In the genomic region with DNA sequence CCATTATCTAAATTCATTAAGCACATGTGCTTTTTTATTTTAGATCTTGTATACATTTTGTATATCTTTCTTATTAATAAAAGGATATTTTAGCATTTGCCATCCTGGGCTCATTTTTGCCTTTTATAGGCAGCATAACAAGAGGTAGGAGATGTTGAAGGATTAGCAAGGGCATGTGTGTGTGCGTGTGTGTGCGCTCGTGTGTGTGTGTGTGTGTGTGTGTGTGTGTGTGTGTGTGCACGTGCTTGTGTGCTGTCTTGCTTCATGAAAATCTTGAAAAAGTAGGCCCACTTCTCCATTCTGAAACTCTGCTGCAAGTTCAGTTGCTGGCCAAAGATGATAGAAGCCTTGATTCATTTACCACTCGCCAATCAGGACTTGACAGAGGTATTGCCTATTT, we compare ENCODE assay signal across 11 mouse cellular contexts.
A peak's percentile ranks its signal among the peaks of the same experiment; 100 is the strongest.
DNase-seq lines count a peak whose midpoint lies in the region; ATAC-seq lines count a peak whose summit lies in the region.
"Had no signal": no experiment of that assay in that cellular context is flagged by ENCODE, and none has a peak within 500 bp of the region (broad histone marks: within the 10 kb centered on the region; RNA-seq: fewer than 3 reads in every experiment).

No protein-coding gene starts in this region.

- no peak overlapping the region for H3K9ac ChIP-seq in heart, embryonic 16.5 days (ENCODE audit: low read length)
- H3K9ac ChIP-seq in forebrain, embryonic 14.5 days (ENCODE audit: low read length): no peak overlapping the region
- H3K9ac ChIP-seq in forebrain, embryonic 15.5 days (replicated peaks): no peak overlapping the region
- no peak overlapping the region for H3K9ac ChIP-seq in midbrain, embryonic 14.5 days (replicated peaks; ENCODE audit: low read length)
- H3K9ac ChIP-seq: embryonic facial prominence, embryonic 12.5 days; liver, embryonic 15.5 days had no signal

- no peak overlapping the region for H3K4me3 ChIP-seq in heart, embryonic 16.5 days (ENCODE audit: low read length)
- no peak overlapping the region for H3K4me3 ChIP-seq in forebrain, embryonic 14.5 days (ENCODE audit: low read depth, low read length)
- no peak overlapping the region for H3K4me3 ChIP-seq in forebrain, embryonic 15.5 days
- no peak overlapping the region for H3K4me3 ChIP-seq in midbrain, embryonic 14.5 days (replicated peaks; ENCODE audit: low read depth, low read length)
- H3K4me3 ChIP-seq: embryonic facial prominence, embryonic 12.5 days; liver, embryonic 15.5 days had no signal

- H3K27ac ChIP-seq in heart, embryonic 16.5 days (ENCODE audit: low read length): no peak overlapping the region
- H3K27ac ChIP-seq in forebrain, embryonic 14.5 days (ENCODE audit: low read depth, low read length): peak overlapping the region; percentile 18; the same call in 1 of the 2 replicates
- peak overlapping the region; percentile 48 for H3K27ac ChIP-seq in forebrain, embryonic 15.5 days (replicated peaks)
- H3K27ac ChIP-seq in midbrain, embryonic 14.5 days (replicated peaks; ENCODE audit: low read depth, low read length): peak overlapping the region; percentile 49; the same call in 1 of the 2 replicates
- H3K27ac ChIP-seq: embryonic facial prominence, embryonic 12.5 days; liver, embryonic 15.5 days had no signal

- ATAC-seq in heart, embryonic 16.5 days (replicated peaks; ENCODE audit: extremely low read depth, insufficient read depth, low FRiP score): no peak
- ATAC-seq in forebrain, embryonic 14.5 days: peak; percentile 1; the same call in 1 of the 2 replicates
- ATAC-seq in forebrain, embryonic 15.5 days (replicated peaks): no peak
- no peak for ATAC-seq in midbrain, embryonic 14.5 days (ENCODE audit: low FRiP score, low TSS enrichment)
- ATAC-seq: intestine, postnatal 0 days had no signal

- H3K4me2 ChIP-seq in heart, embryonic 16.5 days (ENCODE audit: low read depth, low read length): peak overlapping the region; percentile 28; the same call in 1 of the 2 replicates
- H3K4me2 ChIP-seq in forebrain, embryonic 14.5 days (ENCODE audit: low read length): peak overlapping the region; percentile 27
- H3K4me2 ChIP-seq in forebrain, embryonic 15.5 days (replicated peaks): no peak overlapping the region
- no peak overlapping the region for H3K4me2 ChIP-seq in midbrain, embryonic 14.5 days (ENCODE audit: low read length)
- H3K4me2 ChIP-seq: embryonic facial prominence, embryonic 12.5 days; liver, embryonic 15.5 days had no signal

- peaks cover 8% of the 10 kb centered on the region; the same call in 1 of the 2 replicates for H3K4me1 ChIP-seq in heart, embryonic 16.5 days (ENCODE audit: control insufficient read depth, insufficient read depth, low read length)
- peaks cover 28% of the 10 kb centered on the region for H3K4me1 ChIP-seq in forebrain, embryonic 14.5 days (ENCODE audit: control insufficient read depth, insufficient read depth, low read length)
- peaks cover 30% of the 10 kb centered on the region for H3K4me1 ChIP-seq in forebrain, embryonic 15.5 days
- peaks cover 20% of the 10 kb centered on the region for H3K4me1 ChIP-seq in midbrain, embryonic 14.5 days (ENCODE audit: control insufficient read depth, insufficient read depth, low read length)
- H3K4me1 ChIP-seq: liver, embryonic 15.5 days had no signal

- no peaks in the 10 kb centered on the region for H3K36me3 ChIP-seq in heart, embryonic 16.5 days (ENCODE audit: control insufficient read depth, insufficient read depth)
- H3K36me3 ChIP-seq in forebrain, embryonic 14.5 days (ENCODE audit: control insufficient read depth, insufficient read depth, low read length): no peaks in the 10 kb centered on the region
- no peaks in the 10 kb centered on the region for H3K36me3 ChIP-seq in forebrain, embryonic 15.5 days
- no peaks in the 10 kb centered on the region for H3K36me3 ChIP-seq in midbrain, embryonic 14.5 days (ENCODE audit: control insufficient read depth, insufficient read depth, low read length)
- H3K36me3 ChIP-seq: embryonic facial prominence, embryonic 12.5 days; liver, embryonic 15.5 days had no signal

- no peak for DNase-seq in heart, adult 9 months (ENCODE audit: low spot score in 2 of 2)
- no peak for DNase-seq in forebrain, embryonic 14.5 days (ENCODE audit: low spot score)
- no peak for DNase-seq in midbrain, embryonic 14.5 days
- no peak for DNase-seq in adrenal gland, adult 18-20 months (ENCODE audit: low spot score in 2 of 2)
- DNase-seq in spleen, adult 12 weeks (ENCODE audit: low spot score): no peak
- DNase-seq: thymus, postnatal 25 days had no signal

- 75% methylated on average over 5 of the region's 5 CpGs for WGBS in heart, embryonic 16.5 days
- WGBS in forebrain, embryonic 14.5 days: 37% methylated on average over 5 of the region's 5 CpGs
- 43% methylated on average over 5 of the region's 5 CpGs for WGBS in forebrain, embryonic 15.5 days
- WGBS in midbrain, embryonic 14.5 days: 65% methylated on average over 5 of the region's 5 CpGs

- H3K27me3 ChIP-seq in heart, embryonic 16.5 days (ENCODE audit: control insufficient read depth, insufficient read depth, low read length): no peaks in the 10 kb centered on the region
- H3K27me3 ChIP-seq in forebrain, embryonic 14.5 days (replicated peaks; ENCODE audit: control insufficient read depth, insufficient read depth, low read length): no peaks in the 10 kb centered on the region
- no peaks in the 10 kb centered on the region for H3K27me3 ChIP-seq in forebrain, embryonic 15.5 days
- no peaks in the 10 kb centered on the region for H3K27me3 ChIP-seq in midbrain, embryonic 14.5 days (ENCODE audit: control insufficient read depth, insufficient read depth, low read length)
- H3K27me3 ChIP-seq: embryonic facial prominence, embryonic 12.5 days; liver, embryonic 15.5 days had no signal

- H3K9me3 ChIP-seq in heart, embryonic 16.5 days (replicated peaks; ENCODE audit: control insufficient read depth, low read length): no peaks in the 10 kb centered on the region
- no peaks in the 10 kb centered on the region for H3K9me3 ChIP-seq in forebrain, embryonic 14.5 days (replicated peaks; ENCODE audit: control insufficient read depth, low read length)
- no peaks in the 10 kb centered on the region for H3K9me3 ChIP-seq in forebrain, embryonic 15.5 days
- H3K9me3 ChIP-seq in midbrain, embryonic 14.5 days (ENCODE audit: control insufficient read depth, low read length): no peaks in the 10 kb centered on the region
- H3K9me3 ChIP-seq: embryonic facial prominence, embryonic 12.5 days; liver, embryonic 15.5 days had no signal

Comparison
In these comparisons a context has a peak if more than half of its experiments do, and no peak if none do; other contexts are left out.
1. H3K4me2 ChIP-seq: peak in heart, embryonic 16.5 days (single experiment) and forebrain, embryonic 14.5 days (single experiment); none in forebrain, embryonic 15.5 days (single experiment) and midbrain, embryonic 14.5 days (single experiment).